8 mouse cellular contexts compared by ENCODE assay signal in genomic region chr1:181617332-181617731, GRCm38 (mm10). TPM values are rescaled to one million over a fixed set of nuclear protein-coding genes. Genes with fewer than 3 reads are reported as not detected.
A peak's percentile ranks its signal among the peaks of the same experiment; 100 is the strongest.
DNase-seq lines count a peak whose midpoint lies in the region; ATAC-seq and TF ChIP-seq lines count a peak whose summit lies in the region.
"Had no signal": no experiment of that assay in that cellular context is flagged by ENCODE, and none has a peak within 500 bp of the region (broad histone marks: within the 10 kb centered on the region; RNA-seq: fewer than 3 reads in every experiment).

No protein-coding gene starts in this region.

- H3K4me1 ChIP-seq in ES-Bruce4 (ENCODE audit: control insufficient read depth, insufficient read depth, low read length), result no peaks in the 10 kb centered on the region
- no peaks in the 10 kb centered on the region for H3K4me1 ChIP-seq in liver, postnatal 0 days (ENCODE audit: insufficient read depth)
- no peaks in the 10 kb centered on the region for H3K4me1 ChIP-seq in forebrain, embryonic 14.5 days (ENCODE audit: control insufficient read depth, insufficient read depth, low read length)
- H3K4me1 ChIP-seq: midbrain, embryonic 12.5 days had no signal

- no peak for ATAC-seq in liver, postnatal 0 days
- no peak for ATAC-seq in forebrain, embryonic 14.5 days

- TF ChIP-seq CTCF in ES-Bruce4 (IDR thresholded peaks at IDR 0.05; ENCODE audit: low read depth, low read length), result peak; percentile 92
- peak; percentile 77 for TF ChIP-seq CTCF in liver, postnatal 0 days (IDR thresholded peaks at IDR 0.05; ENCODE audit: low read depth)

- H3K27me3 ChIP-seq in ES-Bruce4 (ENCODE audit: control insufficient read depth, insufficient read depth, low read length, poor library complexity, severe bottlenecking), result no peaks in the 10 kb centered on the region
- no peaks in the 10 kb centered on the region for H3K27me3 ChIP-seq in liver, postnatal 0 days (ENCODE audit: insufficient read depth, low read length)
- no peaks in the 10 kb centered on the region for H3K27me3 ChIP-seq in forebrain, embryonic 14.5 days (replicated peaks; ENCODE audit: control insufficient read depth, insufficient read depth, low read length)
- H3K27me3 ChIP-seq: midbrain, embryonic 12.5 days had no signal

- 47% methylated on average over 5 of the region's 5 CpGs for whole genome bisulfite sequencing in liver, postnatal 0 days (ENCODE audit: insufficient replicate concordance)
- WGBS in forebrain, embryonic 14.5 days, result 50% methylated on average over 5 of the region's 5 CpGs

- DNase-seq in kidney, postnatal 10 days, result peak; percentile 28
- DNase-seq in kidney, adult 18-20 months, result no peak
- DNase-seq in ZHBTc4 (ENCODE audit: low read depth, low spot score), result peak; percentile 62
- DNase-seq in liver, postnatal 0 days, result peak; percentile 64
- DNase-seq in layer of hippocampus, adult 9-10 months (ENCODE audit: low spot score), result no peak
- DNase-seq in forebrain, embryonic 14.5 days (ENCODE audit: low spot score), result no peak

- TF ChIP-seq EP300 in ES-Bruce4 (IDR thresholded peaks at IDR 0.05; ENCODE audit: insufficient read depth, low read depth, low read length), result no peak
- TF ChIP-seq EP300 in liver, postnatal 0 days (IDR thresholded peaks at IDR 0.05; ENCODE audit: low read depth), result no peak

- no peak overlapping the region for H3K4me2 ChIP-seq in liver, postnatal 0 days (ENCODE audit: low read depth, low read length)
- no peak overlapping the region for H3K4me2 ChIP-seq in forebrain, embryonic 14.5 days (ENCODE audit: low read length)
- H3K4me2 ChIP-seq: midbrain, embryonic 12.5 days had no signal

- H3K4me3 ChIP-seq in ES-Bruce4 (ENCODE audit: low read depth, low read length), result no peak overlapping the region
- no peak overlapping the region for H3K4me3 ChIP-seq in liver, postnatal 0 days (ENCODE audit: low read depth, low read length)
- no peak overlapping the region for H3K4me3 ChIP-seq in forebrain, embryonic 14.5 days (ENCODE audit: low read depth, low read length)
- H3K4me3 ChIP-seq: midbrain, embryonic 12.5 days had no signal

- no peak overlapping the region for H3K27ac ChIP-seq in ES-Bruce4 (ENCODE audit: insufficient read depth, low read length)
- H3K27ac ChIP-seq in liver, postnatal 0 days (ENCODE audit: low read depth), result no peak overlapping the region
- no peak overlapping the region for H3K27ac ChIP-seq in forebrain, embryonic 14.5 days (ENCODE audit: low read depth, low read length)
- H3K27ac ChIP-seq: midbrain, embryonic 12.5 days had no signal

- no peaks in the 10 kb centered on the region for H3K9me3 ChIP-seq in ES-Bruce4 (replicated peaks; ENCODE audit: control insufficient read depth, insufficient read depth, low read length, poor library complexity, severe bottlenecking)
- no peaks in the 10 kb centered on the region for H3K9me3 ChIP-seq in liver, postnatal 0 days (ENCODE audit: low read length)
- H3K9me3 ChIP-seq in forebrain, embryonic 14.5 days (replicated peaks; ENCODE audit: control insufficient read depth, low read length), result no peaks in the 10 kb centered on the region
- H3K9me3 ChIP-seq: midbrain, embryonic 12.5 days had no signal

- no peak for TF ChIP-seq POLR2A in ES-Bruce4 (IDR thresholded peaks at IDR 0.05; ENCODE audit: insufficient read depth, low read length)

- H3K36me3 ChIP-seq in ES-Bruce4 (ENCODE audit: control insufficient read depth, insufficient read depth, low read length, poor library complexity, severe bottlenecking), result no peaks in the 10 kb centered on the region
- H3K36me3 ChIP-seq in liver, postnatal 0 days (replicated peaks; ENCODE audit: insufficient read depth, low read length), result no peaks in the 10 kb centered on the region
- H3K36me3 ChIP-seq in forebrain, embryonic 14.5 days (ENCODE audit: control insufficient read depth, insufficient read depth, low read length), result no peaks in the 10 kb centered on the region
- H3K36me3 ChIP-seq: midbrain, embryonic 12.5 days had no signal

- no peak overlapping the region for H3K9ac ChIP-seq in ES-Bruce4 (ENCODE audit: low read depth, poor library complexity, severe bottlenecking)
- H3K9ac ChIP-seq in liver, postnatal 0 days (replicated peaks), result no peak overlapping the region
- no peak overlapping the region for H3K9ac ChIP-seq in forebrain, embryonic 14.5 days (ENCODE audit: low read length)
- H3K9ac ChIP-seq: midbrain, embryonic 12.5 days had no signal

RNA-seq across cellular contexts. Expression of gene Dnah14, which starts 41.0 kb away (rescaled TPM):
- polyA plus RNA-seq in ES-Bruce4 (2011; ENCODE audit: insufficient read depth, insufficient read length, low read depth, missing spikeins), result 0.33 and 1.7 TPM in 2 replicates
- polyA plus RNA-seq in liver, postnatal 0 days (2015; fragmentation: Nextera tagmentation; extraction: Ambion mirVana), result 2.4 and 2.7 TPM in 2 replicates
- 1.0 and 1.2 TPM in 2 replicates for polyA plus RNA-seq in forebrain, embryonic 14.5 days (2014; fragmentation: Nextera tagmentation; extraction: Ambion mirVana)

Comparison
In these comparisons a context has a peak if more than half of its experiments do, and no peak if none do; other contexts are left out.
1. DNase-seq: peak in kidney, postnatal 10 days (single experiment), ZHBTc4 (single experiment) and liver, postnatal 0 days (single experiment); none in kidney, adult 18-20 months (single experiment), layer of hippocampus, adult 9-10 months (single experiment) and forebrain, embryonic 14.5 days (single experiment).